Mouse (Mus musculus) retina, postnatal 1 day (tissue): Measurements from ENCODE around the gene Xrcc4.
"Not testable (repeated sequence)": the region's sequence is repeated elsewhere in the genome, so short reads cannot be mapped to it uniquely, and the experiment has no call there.

ENCODE experiments used
- DNase-seq: peaks from one replicate; pipeline ENCODE4 v3.0.0-alpha.2; 2012

The Xrcc4 gene

DNA sequence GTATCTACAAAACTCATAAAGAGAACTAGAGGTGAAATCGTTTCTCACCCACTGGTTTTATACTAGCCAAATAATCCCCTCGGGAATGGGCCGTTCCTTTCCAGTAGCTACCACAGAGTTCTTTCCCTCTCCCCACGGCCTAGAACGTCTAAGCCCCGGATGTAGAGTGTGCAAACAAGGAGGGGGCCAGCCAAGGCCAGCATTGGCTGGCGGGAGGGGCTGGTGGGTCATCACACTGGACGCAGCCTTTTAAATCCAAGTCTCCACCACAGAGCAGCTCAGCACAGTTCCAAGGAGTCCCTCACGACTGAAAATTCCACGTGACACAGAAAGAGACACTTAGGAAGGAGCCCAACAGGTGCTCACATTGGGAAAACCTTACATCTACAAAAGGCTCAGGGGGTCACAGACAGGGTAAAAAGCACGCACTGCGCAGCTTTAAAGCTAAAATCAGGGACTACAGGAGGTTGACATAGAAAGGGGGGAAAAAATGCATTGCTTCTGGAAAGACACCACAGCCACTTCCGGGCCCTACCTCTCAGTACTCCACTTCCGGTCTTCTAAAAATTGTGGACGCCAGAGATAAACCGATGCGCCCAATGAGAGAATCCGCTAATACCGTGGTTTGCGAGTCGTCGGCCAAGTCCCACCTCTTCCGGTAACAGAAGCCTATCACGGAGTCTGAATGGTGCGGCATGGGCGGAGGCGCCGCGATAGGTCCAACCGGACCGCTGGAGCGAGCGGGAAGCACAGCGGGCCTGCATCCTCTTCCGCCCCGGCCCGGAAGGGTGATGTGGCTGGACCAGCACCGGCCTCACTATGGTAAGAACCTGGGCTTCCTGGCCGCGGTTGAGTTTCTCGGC is at the start of gene Xrcc4, which contains the start of gene Tmem167:
Gene Xrcc4, minus strand, starts transcription at position 647 of the 863 bp plus-strand sequence.
Gene Tmem167, plus strand, starts transcription at position 162 of the 863 bp plus-strand sequence.
- peak; percentile 99 for DNase-seq

DNA sequence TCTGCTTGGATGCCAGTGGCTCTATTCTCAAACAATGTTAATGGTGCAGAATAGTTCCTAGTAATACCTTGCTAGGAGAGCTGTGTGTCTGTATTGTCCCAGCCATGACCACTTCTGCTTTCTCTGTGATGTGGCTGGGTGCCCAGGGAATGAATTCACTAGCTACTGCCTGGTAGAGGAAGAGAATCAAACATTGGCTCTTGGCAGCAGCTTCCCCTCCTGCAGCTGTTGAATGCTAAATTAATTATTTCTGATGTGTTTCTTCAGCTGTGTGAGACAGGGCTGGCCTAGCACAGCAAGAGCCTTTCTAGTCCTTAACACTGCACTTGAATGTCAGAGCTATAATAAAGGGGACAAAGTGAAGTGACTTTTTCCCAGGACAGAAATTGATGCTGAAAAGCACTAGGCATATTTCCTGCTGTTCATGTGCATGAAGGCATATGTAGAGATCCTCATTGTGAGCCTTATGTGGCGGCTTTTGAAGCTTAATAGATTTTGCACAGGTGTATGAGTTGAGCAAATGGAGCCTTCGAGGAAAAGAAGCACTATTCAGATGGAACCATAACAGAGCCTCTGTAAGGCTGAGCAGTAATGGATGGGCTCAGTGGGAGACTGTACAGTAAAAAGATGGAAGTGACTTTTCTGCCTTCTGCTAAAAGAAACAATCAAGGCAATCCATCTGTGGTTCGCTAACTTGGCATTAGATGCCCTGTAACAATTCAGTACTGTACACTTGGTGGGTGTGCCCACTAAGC is 46.9 kb upstream of the Xrcc4 start:
- DNase-seq = peak; percentile 34

DNA sequence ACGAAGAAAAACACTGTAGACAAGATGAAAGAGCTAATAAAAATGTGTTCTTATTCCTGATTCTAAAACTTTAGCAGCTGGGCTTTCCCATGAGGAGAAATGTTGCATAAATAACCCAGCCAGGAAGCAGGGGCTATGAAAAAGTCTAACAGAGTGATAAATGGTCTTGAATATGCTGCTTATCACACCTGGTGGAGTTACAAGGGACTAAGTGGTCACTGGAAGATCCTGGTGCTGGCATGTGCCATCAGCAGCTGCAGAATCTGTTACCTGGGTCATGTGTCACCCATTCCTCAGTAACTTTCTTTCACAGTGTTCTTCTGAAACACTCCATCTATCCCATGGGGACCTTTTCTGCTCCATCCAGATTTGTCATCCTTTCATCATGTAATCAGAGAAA is 22.3 kb upstream of the Xrcc4 start:
- DNase-seq = no peak

DNA sequence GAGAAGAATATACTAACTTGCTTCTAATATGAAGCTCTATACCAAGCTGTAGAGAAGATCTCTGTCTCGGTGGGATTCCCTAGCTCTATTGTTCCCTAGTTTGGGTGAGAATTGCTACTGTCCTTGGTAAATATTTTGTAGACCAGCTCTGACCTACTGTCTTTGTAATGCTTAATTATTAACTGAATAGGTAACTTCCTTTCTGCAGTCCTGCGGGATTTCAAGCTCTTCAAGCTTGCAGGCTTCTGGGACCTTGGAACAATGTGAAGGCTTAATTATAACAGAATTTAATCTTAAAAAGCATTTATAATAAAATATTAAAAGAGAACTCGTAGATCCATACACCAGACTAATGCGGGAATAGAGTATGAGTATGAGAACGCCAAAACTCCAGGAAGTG is 19.3 kb upstream of the Xrcc4 start:
- not testable (repeated sequence) for DNase-seq

DNA sequence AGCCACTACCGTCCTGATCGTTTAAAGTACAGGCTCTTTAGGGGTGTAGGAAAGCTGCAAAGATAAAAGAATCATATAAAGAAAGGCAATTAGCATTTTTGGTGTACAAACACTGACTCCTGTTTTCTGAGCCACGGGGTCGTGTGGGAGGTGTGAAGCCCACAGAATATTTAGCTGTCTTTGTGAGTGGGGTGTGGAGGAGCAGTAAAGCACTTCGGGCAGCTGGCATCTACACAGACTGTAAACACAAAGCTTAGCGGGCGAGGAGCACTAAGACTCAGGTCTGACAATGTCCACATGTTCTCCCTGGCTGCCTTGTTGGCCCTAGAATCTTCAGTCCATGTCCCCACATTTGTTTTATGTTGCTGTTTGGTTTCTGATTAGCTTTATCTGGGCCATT is 16.7 kb upstream of the Xrcc4 start:
- DNase-seq = no peak

DNA sequence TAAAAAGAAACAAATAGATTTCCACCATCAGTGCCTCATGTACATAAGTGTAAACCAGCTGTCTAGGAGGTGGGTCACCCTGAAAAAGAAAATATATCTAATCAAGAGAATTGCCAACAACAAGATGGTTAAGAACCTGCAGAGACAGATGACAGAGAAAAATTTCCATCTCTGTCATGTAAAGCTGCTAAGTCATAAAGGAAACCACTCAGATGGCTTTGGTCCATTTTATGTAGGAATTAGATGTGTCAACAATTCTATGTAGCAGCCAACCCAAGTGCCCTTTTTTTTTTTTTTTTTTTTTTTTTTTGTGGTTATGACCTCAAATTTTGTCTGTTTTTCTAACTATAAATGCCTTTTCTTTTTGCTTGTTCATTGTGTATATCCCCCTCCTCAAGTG is 12.1 kb upstream of the Xrcc4 start:
- DNase-seq = no peak

DNA sequence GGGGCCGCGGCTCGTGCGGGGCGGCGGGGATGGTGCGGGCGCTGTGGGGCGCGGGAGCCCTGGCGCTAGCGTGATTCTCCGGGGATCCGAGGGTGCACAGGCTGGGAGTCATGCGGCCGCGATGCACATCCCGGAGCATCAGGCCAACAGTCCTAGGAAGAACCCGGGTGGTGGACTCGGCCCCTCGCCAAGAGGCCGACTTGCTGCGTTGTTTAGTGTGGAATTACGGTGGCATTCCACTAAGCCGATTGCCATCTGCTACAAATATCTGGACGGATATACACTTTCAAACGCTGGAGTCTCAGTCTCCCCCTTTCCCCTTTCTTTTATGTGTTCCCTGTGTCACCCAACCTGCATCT is 396 bp upstream of the Xrcc4 start:
- DNase-seq = no peak

DNA sequence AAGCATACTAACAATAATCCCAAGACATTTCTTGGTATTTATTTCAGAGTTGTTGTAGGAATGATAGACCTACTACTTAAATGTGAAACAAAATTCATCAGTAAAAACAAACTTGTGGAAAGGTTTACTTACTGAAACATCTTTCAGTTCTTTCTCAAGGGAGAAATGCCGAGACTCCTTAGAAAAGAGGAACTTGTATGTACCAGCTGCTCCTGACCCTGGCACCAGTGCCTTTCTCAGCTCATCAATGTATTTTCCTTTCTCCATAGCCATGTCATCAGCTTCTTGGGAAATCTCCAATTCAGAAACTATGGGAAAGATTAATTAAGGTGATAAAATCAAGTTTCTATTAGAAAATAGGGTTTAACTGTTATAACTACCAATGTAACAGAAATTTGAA is 27.5 kb downstream of the Xrcc4 start:
- no peak for DNase-seq

DNA sequence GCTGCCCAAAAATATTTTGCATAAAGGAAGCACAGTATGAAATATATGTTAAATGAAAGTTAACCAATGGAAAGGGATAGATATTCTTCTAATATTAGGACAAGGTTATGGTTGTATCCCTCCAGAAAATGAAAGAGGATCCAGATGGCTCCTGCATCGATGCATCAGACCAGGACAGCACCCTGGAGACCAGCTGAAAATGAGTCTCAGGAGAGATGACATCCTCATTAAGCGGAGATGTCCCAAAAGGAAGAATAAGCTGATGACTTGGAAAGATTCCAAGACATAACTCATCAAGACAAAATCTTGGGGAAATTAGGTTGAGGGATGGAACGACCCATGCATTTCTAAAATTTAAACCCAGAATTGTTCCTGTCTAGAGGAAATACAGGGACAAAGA is 37.0 kb downstream of the Xrcc4 start:
- DNase-seq = no peak

DNA sequence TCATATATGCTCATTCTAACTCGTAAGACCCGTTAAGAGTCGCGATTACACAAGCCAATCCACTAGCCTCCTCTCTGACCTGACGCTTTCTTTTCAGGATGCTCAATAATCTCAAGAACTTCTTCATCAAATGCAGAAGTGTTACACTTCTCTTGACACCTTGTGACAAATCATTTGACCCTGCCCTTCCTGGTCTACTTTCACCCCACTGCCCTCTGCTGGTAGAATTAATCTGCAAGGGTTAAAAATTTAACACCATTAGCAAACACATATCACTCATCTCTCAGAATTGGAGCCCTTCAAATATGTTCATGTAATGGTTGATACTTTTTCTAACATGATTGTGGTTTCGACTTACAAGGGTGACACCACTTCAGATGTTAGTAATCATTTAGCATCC is 37.7 kb downstream of the Xrcc4 start:
- no peak for DNase-seq

DNA sequence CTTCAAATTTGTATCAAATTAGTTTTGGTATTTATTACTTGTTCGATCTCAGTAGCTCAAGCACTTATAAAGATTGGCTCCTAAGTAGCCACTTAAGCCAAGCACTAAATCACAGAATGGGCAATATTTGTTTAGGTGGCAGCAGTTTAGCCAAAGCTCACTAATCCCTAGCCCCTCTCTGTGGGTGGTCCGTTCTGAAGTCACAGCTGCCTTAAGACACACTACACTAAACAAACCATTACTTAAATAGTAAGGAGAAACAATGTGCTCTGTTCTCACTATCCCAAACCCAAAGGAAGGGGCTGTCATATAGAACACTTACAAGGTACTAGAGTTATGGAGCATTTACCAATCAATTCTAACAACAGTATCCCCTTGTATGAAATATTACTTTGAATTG is 49.8 kb downstream of the Xrcc4 start:
- peak; percentile 27 for DNase-seq

DNA sequence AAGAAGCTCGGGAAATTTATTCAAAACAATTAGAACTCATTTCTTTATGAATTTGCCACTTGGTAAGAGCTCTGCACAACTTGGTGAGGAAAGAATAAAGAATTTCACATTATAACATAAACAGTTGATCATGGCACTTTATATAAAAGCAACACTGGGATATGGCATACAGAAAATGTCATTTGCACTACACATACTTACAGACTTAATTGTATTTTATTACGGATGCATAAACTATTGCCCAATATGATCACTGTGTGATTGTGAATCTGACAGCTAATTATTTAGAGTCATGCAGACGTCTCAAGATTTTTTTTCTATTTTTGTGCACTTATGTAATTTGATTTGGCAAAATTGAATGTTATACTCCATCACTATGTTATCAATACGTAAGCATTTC is 56.4 kb downstream of the Xrcc4 start:
- DNase-seq = no peak

DNA sequence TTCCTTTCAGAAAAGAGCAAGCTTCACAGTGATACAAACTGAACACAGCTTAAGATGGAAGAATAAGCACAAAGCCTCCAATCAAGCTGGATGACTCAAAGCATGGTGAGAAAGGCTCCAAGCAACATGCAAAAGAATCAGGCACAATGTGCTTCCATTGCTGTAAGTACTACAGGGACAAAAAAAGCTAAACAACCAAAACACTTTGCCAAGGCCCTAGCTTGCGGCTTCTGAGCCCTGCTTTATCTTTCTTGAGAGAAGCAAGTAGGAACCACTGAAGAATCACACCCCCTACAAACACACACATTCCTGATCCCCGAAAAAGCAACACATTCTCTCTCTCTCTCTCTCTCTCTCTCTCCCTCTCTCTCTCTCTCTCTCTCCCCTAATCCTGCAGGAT is 56.9 kb downstream of the Xrcc4 start:
- no peak for DNase-seq

DNA sequence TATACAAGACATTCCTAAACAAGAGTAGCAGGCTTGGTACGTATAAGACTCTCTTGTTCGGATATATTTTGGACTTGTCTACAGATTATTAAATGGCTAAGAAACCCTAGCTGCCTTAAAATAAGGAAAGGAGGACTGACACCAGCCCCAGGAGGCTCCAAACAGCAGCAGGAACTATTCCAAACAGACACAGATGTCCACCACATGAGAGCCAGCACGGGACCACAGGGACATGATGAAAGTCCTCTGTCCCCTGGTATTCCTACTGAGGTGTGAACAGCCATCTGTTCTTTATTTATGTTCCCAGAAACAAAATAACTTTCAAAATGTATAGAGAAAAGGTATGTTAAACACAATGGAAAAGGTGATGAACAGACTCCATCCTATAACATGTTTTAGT is 58.5 kb downstream of the Xrcc4 start:
- DNase-seq = no peak

DNA sequence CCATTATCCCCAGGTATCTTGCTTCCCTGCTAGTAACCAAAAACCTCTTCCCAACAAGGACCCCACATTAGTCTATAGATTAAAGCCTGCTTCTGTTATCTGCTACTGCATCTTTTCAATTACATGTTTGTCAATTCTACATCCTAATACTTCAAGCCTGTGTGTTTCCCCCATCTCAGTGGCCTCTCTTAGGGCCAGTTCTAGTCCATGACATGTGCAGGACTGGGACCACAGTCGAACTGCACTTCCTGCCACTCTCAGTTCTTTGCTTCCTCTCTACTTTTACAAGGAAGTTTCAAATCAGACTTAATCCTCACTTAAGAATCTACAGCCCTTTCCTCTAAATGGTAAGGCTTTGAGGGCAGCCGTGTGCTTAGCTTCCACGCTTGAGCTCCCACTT is 76.8 kb downstream of the Xrcc4 start:
- DNase-seq = no peak

DNA sequence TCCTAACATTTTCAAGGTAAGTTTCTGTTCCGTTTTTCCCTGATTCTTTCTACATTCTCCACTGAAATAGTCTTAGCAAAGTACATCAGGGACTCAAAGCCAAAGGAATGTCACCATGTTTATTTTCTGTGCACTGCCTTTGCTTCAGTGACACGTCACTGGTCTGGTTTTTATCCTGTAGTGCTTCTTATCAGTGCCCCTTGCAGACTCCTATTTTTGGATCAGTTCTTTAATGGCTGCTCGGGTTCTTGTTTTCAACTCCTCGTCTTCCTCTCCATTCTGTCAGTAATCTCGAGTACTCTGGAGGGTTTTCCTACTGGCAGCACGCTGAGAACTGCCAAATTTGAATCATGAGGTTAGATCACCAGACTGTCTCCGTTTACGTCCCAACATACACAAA is 77.2 kb downstream of the Xrcc4 start:
- no peak for DNase-seq

DNA sequence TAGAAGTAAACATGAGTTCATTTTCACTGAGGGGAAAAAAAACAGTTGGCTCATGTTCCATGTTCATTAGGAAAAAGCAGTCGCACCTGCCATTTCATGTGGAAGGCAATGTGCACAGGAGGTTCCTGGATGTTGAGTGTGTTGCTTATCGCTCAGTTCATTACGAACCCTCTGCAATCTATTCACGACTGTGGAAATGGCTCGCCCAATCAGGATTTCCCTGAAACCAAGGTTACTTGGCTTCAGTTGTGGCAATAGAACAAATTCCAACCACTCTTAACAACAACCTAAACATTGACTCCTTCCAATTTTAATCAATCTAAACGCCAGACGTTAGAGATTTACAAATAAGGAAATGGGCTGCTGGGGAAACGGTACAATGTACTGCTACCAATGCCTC is 78.3 kb downstream of the Xrcc4 start:
- DNase-seq = no peak

DNA sequence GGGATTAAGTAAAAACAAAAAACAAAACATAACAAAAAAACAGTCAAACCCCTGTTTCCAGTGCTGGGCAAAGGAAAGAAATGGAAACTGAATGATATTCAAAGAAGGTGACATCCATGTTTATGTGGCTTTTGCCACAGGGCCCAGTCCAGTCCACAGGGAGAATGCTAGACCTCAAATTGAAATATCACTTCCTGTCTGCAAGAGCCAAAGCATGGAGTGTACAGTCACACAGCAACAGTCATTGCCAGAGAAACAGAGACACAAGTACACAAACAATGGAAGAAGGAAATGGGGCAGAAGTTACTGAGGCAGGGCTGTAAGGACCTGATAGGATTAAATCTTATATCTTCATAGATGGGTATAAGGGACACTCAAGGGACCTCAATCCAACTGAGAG is 79.6 kb downstream of the Xrcc4 start:
- DNase-seq = no peak

DNA sequence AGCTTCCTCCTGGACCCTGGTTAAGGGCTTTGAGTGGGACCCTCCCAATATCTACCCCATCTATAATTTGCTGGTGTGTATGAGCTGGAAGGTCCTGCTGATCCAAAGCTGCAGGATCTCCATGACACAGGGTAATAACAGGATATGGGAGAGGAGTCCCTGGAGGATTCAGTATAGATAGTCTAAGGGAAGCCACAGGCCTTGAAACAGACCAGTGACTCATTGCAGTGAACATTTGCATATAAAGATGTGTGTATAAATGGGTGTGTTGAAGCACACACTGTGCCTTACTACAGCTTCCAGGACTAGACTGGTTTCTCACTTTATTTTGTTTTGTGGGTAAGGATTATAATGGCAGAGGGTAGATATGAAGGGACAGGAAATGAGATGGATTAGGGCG is 83.8 kb downstream of the Xrcc4 start:
- no peak for DNase-seq

DNA sequence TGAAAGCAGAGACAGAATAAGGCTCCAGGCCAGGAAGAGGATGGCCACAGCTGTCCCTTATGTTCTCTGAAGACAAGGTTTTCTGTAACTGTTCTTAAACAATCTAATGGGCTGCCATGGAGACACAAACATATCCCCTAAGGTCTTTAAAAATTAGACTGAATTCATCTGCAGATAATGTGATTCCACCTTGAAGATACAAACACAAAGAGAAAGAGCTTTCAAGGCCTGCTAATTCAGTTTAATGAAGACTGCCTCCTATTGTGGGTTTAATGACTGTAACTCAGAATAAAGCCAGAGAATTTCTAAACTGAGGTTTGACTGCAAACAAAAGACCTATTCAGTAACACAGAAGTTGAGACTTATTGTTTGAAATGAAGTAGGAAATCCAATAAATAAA is 91.9 kb downstream of the Xrcc4 start:
- peak; percentile 71 for DNase-seq

DNA sequence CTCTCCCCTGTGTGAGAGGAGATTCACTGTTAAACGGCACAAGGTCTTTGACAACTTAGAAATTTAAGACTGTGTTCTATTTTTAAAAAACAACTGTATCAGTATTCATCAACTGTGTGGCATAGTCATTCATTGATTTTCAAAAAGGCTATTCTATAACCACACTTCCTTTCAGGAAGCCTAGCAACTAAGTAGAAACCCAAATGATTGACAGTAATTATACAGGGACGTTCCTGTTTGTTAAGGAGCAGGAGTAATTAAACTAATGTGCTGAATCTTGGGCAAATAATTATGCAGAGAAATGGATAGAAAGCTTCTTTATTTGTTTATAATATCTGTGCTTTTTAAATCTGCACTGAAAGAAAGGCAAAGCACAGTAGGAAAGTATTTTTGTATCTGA is 103.3 kb downstream of the Xrcc4 start:
- peak; percentile 11 for DNase-seq

DNA sequence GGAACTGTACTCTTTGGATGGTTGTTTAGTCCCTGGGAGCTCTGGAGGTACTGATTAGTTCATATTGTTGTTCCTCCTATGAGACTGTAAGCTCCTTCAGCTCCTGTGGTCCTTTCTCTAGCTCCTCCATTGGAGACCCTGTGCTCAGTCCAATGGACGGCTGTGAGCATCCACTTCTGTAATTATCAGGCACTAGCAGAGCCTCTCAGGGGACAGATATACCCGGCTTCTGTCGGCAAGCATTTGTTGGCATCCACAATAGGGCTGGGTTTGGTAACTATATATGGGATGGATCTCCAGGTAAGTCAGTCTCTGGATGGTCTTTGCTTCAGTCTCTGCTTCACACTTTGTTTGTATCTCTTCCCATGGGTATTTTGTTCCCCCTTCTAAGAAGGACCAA is 118.5 kb downstream of the Xrcc4 start:
- no peak for DNase-seq

DNA sequence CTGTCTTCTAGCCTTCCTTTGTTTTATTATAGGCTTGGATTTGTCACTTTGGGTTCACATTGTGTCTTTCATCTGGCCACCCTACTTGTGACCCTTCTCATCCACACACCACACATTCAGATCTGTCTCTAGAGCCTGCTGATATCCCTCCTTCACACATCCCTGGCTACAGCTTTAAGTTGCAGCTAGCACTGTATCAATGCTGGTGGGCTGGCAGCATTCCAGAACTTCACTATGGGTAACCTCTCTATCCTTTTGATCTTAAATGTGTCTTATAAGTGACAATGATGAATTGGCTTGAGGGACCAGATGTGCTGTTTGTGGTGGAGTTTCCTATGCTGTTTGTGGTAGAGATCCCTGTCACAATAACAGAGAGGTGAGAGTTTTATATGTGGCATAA is 120.7 kb downstream of the Xrcc4 start:
- peak; percentile 22 for DNase-seq

DNA sequence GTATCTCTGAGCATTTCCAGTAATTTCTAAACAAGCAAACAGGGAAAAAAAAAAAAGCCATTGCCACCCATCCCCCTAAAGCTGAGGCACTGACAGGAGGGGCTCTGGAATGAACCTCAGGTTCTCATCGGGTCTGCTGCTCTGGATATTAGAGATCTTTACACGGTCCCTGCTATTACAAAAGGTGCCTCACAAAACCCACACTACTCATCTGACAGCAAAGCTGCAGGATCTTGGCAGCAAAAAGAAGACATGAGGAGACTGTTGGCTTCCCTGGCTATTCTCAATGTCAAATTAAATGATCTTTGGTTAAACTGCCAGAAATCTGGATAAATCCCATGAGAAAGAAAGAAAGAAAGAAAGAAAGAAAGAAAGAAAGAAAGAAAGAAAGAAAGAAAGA is 145.1 kb downstream of the Xrcc4 start:
- no peak for DNase-seq

DNA sequence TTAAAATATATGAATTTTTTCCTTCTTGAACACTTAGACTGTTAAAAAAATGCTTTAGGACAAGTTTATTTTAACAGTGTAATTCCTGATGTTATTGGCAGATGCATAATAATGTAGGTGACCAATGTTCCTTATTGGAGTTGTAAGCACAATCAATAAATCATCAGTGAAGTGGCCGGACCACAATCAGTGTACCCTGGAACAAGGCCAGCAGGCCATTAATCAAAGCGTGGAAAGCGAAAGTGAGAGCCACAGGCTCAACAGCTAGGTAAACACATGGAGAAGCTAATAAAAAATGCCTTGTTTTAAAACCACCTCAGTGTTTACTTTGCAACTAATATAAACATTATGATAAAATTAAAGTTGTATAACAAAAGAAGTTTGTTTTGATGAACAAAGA is 159.9 kb downstream of the Xrcc4 start:
- no peak for DNase-seq
